Mouse (Mus musculus) midbrain, embryonic 15.5 days (tissue): ENCODE measurements at regions not wholly inside any gene's neighbourhood (a gene's known extent, or its start where the extent isn't known, plus 50 kb on each side); places are given as distances from the start of the nearest gene placed in this dataset.

Source experiments
- ATAC-seq: fragments of 200-750 bp; cut with Nextera tagmentation; replicated peaks from 2 replicates; pipeline ENCODE4 v1.8.0; 2017; ENCODE audit warnings: moderate TSS enrichment
- H3K27ac ChIP-seq: fragments of 300-500 bp; sonication (generic); 2 replicates; pipeline ENCODE4 v1.5.1; 2015; ENCODE audit warnings: mild to moderate bottlenecking, inconsistent platforms
- H3K27me3 ChIP-seq: fragments of 300-500 bp; sonication (generic); replicated peaks from 2 replicates; pipeline ENCODE4 v1.6.1; 2015; ENCODE audit warnings: inconsistent platforms
- H3K36me3 ChIP-seq: fragments of 300-500 bp; sonication (generic); replicated peaks from 2 replicates; pipeline ENCODE4 v1.6.1; 2015; ENCODE audit warnings: inconsistent platforms
- H3K4me1 ChIP-seq: fragments of 300-500 bp; sonication (generic); 2 replicates; pipeline ENCODE4 v1.6.1; 2015; ENCODE audit warnings: inconsistent platforms
- H3K4me2 ChIP-seq: fragments of 300-500 bp; sonication (generic); 2 replicates; pipeline ENCODE4 v1.6.1; 2015; ENCODE audit warnings: inconsistent platforms, mild to moderate bottlenecking, moderate library complexity
- H3K4me3 ChIP-seq: fragments of 300-500 bp; sonication (generic); 2 replicates; pipeline ENCODE4 v1.5.1; 2015; ENCODE audit warnings: mild to moderate bottlenecking, inconsistent platforms
- H3K9ac ChIP-seq: fragments of 300-500 bp; sonication (generic); 2 replicates; pipeline ENCODE4 v1.6.1; 2015; ENCODE audit warnings: mild to moderate bottlenecking, inconsistent platforms
- H3K9me3 ChIP-seq: fragments of 300-500 bp; sonication (generic); 2 replicates; pipeline ENCODE4 v1.6.1; 2016; ENCODE audit warnings: inconsistent platforms
- WGBS: fragments of 180-500 bp; shearing (Covaris S2); methylation state at CpG from one replicate; pipeline ENCODE4 v1.1.7; 2015; ENCODE audit warnings: mixed read lengths; 5-methylcytosine and 5-hydroxymethylcytosine counted together

DNA sequence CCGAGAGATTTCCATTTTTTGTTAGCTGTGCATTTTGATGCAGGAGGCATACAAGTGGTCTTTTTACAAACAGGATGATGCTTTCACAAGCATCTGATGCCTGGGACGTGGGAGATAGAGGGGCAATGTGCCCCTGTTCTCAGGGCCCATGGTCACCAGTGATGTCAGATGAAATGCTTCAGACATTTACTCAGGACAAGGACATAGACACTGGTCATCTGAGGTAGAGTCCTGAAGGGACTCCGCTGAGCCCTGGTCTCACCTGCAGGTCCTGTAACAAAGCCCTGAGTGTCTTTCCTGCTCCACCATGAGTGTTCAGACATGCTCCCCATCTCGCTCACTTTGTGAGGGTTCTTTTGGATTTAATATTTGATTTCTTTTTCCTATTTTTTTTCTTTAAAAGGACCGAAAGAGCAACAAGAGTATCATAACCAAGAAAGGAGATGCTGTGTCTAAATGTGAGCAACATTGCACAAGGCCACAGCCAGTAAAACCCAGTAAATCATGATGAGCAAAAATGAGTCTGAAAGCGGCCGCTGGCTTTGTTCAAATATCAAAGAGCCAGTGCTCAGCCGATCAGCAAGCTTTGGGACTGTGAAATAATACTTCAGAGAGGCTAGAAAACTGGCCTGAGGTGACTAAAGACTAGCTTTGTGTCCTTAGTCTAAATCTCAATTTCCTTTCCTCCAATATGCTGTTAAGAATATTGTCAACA lies 430.1 kb downstream of the Ate1 start:
- Histone ChIP-seq H3K36me3 (no peaks in the 10 kb centered on the region), H3K27me3 (no peaks in the 10 kb centered on the region), H3K4me2 (no peak overlapping the region), H3K4me1 (no peaks in the 10 kb centered on the region), H3K9me3 (no peaks in the 10 kb centered on the region), H3K27ac (no peak overlapping the region), H3K9ac (no peak overlapping the region), H3K4me3 (no peak overlapping the region)
- no peak for ATAC-seq
- WGBS: 72% methylated on average over 8 of the region's 8 CpGs

DNA sequence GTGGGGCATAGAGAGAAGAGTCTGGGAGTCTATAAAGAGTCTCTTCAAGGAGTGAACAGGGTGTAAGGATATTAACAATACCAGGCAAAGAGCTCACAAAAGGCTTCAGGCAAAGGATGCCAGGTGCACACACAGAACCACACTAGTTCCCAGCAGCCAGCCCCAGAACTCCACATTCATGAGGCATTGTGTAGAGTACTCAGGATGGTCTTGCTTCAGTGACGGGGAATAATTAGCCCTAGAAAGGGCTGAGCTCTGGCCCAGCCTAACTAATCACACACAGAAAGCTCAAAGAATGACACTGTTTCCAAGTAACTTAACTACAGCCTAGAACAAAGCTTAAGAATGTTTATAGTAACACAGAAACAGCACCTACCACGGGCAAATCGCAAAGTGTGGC lies 428.2 kb downstream of the Ate1 start:
- Histone ChIP-seq H3K36me3 (no peaks in the 10 kb centered on the region), H3K9ac (no peak overlapping the region), H3K9me3 (no peaks in the 10 kb centered on the region), H3K4me1 (no peaks in the 10 kb centered on the region), H3K27ac (no peak overlapping the region), H3K4me2 (no peak overlapping the region), H3K27me3 (no peaks in the 10 kb centered on the region), H3K4me3 (no peak overlapping the region)
- 15% methylated on average over 3 of the region's 3 CpGs for WGBS
- no peak for ATAC-seq

DNA sequence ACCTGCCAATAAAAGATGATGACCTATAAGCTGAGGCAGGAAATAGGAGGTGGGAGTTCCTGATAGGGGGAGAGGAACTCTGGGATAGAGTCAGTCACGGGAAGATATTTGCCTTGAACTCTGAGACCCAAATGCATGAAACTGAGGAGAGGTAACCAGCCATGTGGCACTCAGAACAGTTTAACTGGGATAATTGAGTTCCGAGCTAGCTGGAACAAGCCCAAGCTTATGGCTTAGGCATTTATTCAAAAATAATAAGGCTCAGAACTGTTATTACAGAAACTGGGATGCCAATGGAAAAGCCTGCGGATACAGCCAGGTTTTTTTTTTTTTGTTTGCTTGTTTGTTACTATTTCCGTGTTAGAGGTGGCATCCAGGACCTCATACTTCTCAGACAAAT lies 425.0 kb downstream of the Ate1 start:
- no peak overlapping the region for H3K4me3 ChIP-seq
- H3K9ac ChIP-seq: no peak overlapping the region
- H3K36me3 ChIP-seq: no peaks in the 10 kb centered on the region
- no peak overlapping the region for H3K4me2 ChIP-seq
- H3K27me3 ChIP-seq: no peaks in the 10 kb centered on the region
- H3K9me3 ChIP-seq: no peaks in the 10 kb centered on the region
- H3K4me1 ChIP-seq: no peaks in the 10 kb centered on the region
- no peak overlapping the region for H3K27ac ChIP-seq
- 86% methylated on average over 4 of the region's 4 CpGs for WGBS
- ATAC-seq: no peak

DNA sequence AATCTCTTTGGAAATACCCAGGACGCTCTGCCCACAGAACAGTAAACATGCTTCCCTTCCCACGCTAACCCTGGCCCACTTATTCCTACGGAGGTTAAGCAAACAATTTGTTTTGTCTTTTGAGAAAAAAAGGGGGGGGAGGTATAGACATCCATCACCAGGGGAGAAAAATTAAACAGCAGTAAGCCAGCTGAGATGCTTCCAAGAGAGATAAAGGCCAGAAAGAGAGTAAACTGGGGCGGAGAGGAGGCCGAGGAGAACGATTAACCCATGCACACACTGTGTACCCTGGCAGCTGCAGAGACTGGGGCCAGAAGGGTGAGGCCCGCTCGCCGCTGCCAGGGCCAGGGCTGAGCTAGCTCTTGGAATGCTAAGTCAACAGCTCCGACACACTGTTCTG lies 421.6 kb downstream of the Ate1 start:
- H3K4me3 ChIP-seq: no peak overlapping the region
- 81% methylated on average over 10 of the region's 10 CpGs for WGBS
- no peaks in the 10 kb centered on the region for H3K4me1 ChIP-seq
- H3K27me3 ChIP-seq: no peaks in the 10 kb centered on the region
- H3K9me3 ChIP-seq: no peaks in the 10 kb centered on the region
- no peak for ATAC-seq
- no peak overlapping the region for H3K9ac ChIP-seq
- H3K27ac ChIP-seq: no peak overlapping the region
- no peak overlapping the region for H3K4me2 ChIP-seq
- H3K36me3 ChIP-seq: no peaks in the 10 kb centered on the region

DNA sequence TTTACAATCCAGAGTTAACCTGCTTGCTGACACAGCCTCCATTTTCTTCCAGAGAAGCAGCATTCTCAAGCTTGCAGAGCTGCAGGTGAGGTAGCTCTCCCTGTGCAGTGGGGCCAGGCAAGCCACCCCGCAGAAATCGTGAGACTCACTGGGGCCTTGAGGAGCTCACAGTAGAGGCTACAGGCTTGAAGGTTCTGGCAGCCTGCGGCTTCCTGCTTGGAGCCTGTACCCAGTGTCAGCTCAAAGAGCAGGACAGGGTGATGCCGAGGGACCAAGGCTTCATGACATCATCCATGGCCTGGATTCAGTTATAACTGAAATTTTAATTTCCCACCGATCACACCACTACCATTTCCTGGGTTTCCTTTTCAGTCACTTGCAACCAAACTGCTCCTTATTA lies 417.5 kb downstream of the Ate1 start:
- H3K27me3 ChIP-seq: no peaks in the 10 kb centered on the region; the same call in 1 of the 2 replicates
- no peak overlapping the region for H3K4me2 ChIP-seq
- no peak overlapping the region for H3K27ac ChIP-seq
- no peaks in the 10 kb centered on the region for H3K4me1 ChIP-seq
- WGBS: 83% methylated on average over 5 of the region's 5 CpGs
- ATAC-seq: no peak
- no peak overlapping the region for H3K9ac ChIP-seq
- H3K36me3 ChIP-seq: no peaks in the 10 kb centered on the region
- no peak overlapping the region for H3K4me3 ChIP-seq
- H3K9me3 ChIP-seq: no peaks in the 10 kb centered on the region

DNA sequence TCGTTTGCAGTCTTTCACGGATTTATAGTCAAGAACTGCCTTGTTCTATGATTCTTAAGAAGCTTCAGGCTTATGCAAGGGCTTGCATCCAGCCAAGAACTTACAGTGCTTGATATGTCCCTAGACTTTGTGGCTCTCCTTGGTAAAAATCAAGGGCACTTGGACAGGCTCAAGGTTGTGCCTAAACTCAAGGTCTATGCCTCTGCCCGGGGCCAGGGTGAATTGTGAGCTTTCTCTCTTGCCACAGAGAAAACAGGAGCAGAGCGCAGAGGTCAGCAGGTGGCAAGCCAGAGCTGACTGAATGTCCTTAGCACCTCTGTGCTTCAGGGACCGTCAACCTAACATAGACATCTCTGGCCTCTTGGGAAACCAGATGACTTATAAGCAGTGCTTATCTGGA lies 413.2 kb downstream of the Ate1 start:
- WGBS: 91% methylated on average over 5 of the region's 5 CpGs
- no peak overlapping the region for H3K9ac ChIP-seq
- no peaks in the 10 kb centered on the region for H3K4me1 ChIP-seq

DNA sequence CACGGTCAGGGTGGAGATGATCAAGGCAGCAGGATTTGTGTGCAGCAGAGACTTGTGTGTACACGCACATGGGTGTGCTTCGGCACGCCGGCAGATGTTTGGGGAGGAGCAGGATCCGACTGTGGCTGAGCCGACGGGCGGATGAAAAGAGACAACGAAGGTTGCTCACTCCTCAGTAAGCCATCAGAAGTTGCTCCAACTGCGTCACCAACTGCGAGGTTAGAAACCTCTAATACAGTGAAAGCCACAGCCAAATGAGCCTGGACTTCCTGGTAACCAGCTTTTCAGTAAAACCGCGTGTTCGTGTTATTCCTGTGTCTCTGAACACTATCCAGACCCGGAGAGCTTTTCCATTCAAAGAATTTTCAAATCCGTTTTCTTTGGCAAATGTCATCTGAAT lies 411.8 kb downstream of the Ate1 start:
- no peak overlapping the region for H3K27ac ChIP-seq
- WGBS: 87% methylated on average over 17 of the region's 17 CpGs
- no peaks in the 10 kb centered on the region for H3K9me3 ChIP-seq
- no peak overlapping the region for H3K4me3 ChIP-seq
- ATAC-seq: no peak
- no peak overlapping the region for H3K9ac ChIP-seq
- no peaks in the 10 kb centered on the region for H3K4me1 ChIP-seq
- no peaks in the 10 kb centered on the region for H3K36me3 ChIP-seq
- no peak overlapping the region for H3K4me2 ChIP-seq
- H3K27me3 ChIP-seq: no peaks in the 10 kb centered on the region; the same call in 1 of the 2 replicates

More for the DNA sequence above, 413.2 kb downstream of the Ate1 start:
- Histone ChIP-seq H3K27ac (no peak overlapping the region), H3K4me3 (no peak overlapping the region), H3K9me3 (no peaks in the 10 kb centered on the region), H3K4me2 (no peak overlapping the region), H3K27me3 (no peaks in the 10 kb centered on the region; the same call in 1 of the 2 replicates), H3K36me3 (no peaks in the 10 kb centered on the region)
- no peak for ATAC-seq
